Mouse (Mus musculus) right cerebral cortex, postnatal 14 days (tissue): Measurements from ENCODE around the gene Stx12.
"Not testable (repeated sequence)": the region's sequence is repeated elsewhere in the genome, so short reads cannot be mapped to it uniquely, and the experiment has no call there.

ENCODE experiments used
- DNase-seq: peaks from one replicate; pipeline ENCODE4 v3.0.0; 2022

Stx12 gene

DNA sequence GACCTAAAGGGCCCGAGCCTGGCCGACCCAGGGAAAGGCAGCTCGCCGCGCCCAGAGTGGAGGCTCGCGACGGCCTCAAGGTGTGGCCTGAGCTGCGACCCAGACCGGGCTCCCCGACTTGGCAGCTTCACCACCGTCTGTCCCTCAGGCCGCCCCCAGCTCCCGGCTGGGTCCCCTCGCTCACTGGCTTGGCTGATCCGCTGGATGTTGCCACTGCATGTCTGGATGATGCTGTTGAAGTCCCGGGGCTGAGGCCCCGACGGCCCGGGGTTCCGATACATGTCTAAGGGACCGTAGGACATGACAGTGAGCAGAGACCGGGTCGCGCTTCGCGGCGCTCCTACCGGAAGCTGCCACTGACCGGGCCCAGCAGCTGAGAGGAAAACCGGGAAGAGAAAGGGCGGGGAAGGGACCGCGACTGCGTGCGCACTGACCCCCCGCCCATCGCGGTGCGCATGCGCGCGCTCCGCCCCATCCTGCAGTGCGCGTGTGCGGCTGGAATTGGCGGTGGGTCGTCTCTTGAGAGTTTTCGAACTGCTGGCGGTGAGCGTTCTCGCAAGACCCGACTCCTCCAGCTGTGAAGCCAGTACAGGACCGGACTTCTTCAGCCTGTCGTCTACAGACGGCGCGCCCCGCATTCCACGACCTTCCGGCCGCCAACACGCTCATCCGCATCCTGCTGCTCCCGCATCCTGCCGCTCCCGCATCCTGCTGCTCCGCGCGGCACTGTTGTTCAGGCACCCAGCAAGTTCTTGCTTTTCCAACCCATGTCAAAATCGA, at the start of gene Stx12:
TSS of gene Stx12 (minus strand) at position 446 of the 780 bp plus-strand sequence.
- DNase-seq: peak; percentile 91

DNA sequence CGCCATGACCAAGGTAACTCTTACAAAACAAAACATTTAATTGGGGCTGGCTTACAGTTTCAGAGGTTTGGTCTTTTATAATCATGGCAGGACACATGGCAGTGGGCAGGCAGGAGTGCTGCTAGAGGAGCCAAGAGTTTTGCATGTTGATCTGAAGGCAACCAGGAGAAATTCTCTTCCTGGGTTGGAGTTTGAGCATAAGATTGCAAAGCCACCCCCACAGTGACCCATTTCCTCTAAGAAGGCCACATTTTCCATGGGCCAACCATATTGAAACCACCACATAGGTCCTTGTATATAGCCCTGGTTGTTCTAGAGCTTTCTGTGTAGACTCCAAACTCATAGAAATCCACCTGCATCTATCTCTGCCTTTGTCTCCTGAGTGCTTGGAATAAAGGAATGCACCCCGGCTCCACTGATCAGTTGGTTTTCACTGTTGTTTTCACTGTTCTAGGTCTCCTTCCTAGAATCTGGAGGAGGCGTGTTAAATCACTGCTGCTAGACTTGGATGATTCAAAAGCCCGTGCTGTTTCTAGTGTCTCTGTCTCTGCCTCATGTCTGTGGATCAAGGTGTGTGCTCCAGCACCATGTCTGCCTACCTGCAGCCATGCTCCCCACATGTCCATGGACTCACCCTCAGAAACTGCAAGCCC, 48.6 kb upstream of the Stx12 start:
- DNase-seq: no peak

DNA sequence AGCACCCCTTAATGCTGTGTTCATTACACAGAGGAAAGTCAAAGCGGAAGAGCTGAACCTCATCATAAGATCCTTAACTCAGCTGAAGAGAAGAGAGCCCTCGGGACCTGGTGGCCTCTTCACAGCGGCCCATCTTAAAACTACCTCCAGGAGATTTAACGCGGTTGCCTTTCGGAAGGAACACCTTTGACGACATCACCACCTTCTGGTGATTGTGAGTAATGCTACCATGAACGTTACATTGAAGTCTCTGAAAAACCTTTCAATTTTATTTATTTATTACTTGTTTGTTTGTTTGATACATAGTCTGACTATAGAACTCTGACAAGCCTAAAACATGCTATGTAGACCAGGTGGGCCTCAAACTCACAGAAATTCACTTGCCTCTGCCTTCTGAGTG, 46.5 kb upstream of the Stx12 start:
- DNase-seq: peak; percentile 43

DNA sequence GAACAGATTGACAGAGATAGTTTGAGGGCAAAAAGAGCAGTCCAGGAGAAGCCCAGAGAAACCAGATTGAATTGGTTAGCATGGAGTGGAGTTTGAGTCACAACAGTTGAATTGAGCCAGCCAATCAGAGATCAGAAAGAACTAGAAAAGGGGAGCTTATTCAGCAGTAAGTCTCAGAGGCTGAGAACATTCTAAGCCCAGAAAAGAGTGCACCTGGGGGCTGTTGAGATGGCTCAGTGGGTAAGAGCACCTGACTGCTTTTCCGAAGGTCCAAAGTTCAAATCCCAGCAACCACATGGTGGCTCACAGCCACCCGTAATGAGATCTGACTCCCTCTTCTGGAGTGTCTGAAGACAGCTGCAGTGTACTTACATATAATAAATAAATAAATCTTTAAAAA, 42.2 kb upstream of the Stx12 start:
- not testable (repeated sequence) for DNase-seq

DNA sequence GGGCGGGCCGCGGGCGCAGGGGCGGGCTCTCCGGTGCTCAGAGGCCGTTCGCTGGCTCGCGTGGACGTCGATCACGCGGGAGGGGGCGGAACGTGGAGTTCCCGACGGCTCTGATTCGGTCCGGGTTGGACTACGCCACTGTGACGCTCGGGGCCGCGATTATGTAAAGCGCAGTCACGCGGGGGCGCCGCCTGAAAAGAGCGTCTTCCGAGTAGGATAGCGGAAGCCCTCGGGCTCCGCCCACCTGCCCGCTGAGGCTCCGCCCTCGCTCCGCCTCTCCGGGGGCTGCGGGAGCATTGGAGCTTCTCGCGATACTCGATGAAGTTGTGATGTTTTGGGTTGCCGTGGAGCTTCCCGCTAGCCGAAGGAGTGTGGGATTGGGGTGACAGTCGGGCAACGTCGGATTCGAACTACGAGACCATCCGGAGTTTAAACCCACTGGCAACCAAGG, 38.3 kb upstream of the Stx12 start, which contains the start of gene Fam76a:
TSS of gene Fam76a (minus strand) at position 1 of the 451 bp plus-strand sequence.
- DNase-seq: peak; percentile 100

DNA sequence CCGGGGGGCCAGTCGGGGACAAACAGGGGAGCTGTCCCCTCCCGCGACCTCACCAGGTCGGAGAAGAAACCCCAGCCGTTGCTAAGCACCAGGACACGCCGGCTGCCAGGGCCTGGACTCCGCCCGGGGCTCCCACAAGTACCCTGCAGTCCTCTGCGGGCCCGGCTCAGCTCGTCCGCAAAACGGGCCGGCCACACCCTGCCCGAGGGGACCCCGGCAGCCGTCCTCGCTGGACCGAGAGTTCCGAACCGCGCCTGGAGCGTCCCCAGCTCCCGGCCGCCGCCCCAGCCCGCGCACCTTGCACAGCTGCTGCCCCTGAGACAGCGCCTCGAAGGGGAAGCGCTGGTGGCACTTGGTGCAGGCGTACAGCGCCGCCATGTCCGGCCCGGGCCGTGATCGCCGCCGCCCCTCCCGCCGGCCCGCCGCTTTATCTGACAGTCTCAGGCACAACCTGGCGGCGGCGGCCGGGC, 37.8 kb upstream of the Stx12 start:
- peak; percentile 42 for DNase-seq

DNA sequence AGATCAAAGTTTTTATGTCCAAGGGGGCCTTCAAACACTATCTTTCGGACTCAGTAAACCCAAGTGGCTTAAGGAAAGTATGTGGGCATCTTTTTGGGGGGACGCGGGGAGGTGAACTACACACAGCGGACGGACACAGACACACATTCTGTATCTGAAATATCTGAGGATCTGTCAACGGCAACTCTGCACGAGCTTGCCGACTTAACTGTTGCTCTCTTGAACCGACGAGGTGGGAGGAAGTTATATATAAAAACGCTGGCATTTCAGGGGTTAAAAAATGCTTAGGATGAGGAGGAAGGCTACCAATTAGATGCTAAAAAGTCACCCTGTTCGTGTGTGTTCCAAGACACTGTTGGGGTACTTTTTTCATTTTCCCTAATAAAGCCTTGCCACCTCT, 37.2 kb upstream of the Stx12 start:
- DNase-seq: no peak

DNA sequence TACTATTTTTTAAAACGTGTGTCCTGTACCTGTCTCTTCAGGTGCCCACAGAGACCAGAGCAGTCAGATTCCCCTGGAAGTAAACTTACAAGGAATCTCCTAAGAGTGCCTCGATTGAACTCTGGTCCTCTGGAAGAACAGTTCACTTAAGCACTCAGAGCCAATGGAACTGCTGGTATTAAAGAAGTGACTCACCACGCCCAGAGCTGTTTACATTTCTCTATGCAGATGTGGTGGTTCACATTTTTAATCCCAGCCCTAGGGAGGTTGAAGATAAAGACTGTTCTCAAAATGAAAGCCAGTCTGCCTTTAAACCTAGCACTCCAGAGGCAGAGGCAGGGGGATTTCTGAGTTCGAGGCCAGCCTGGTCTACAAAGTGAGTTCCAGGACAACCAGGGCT, 35.9 kb upstream of the Stx12 start:
- no peak for DNase-seq

DNA sequence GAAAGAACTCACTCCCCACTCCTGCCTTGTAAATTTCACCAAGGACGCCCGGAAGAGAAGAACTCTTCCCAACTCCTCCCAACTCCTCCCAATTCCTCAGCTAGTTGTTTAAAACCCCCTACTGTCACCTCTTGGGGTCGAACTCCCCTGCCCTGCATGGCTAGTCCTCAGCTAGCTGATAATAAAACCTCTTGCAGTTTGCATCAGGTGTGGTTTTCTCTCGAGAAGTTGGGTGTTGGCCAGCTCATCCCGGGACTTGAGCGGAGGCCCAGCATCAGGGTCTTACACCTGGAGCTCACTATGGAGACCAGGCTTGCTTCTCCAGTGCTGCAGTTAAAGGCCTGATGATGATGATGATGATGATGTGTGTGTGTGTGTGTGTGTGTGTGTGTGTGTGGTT, 34.2 kb upstream of the Stx12 start:
- not testable (repeated sequence) for DNase-seq

DNA sequence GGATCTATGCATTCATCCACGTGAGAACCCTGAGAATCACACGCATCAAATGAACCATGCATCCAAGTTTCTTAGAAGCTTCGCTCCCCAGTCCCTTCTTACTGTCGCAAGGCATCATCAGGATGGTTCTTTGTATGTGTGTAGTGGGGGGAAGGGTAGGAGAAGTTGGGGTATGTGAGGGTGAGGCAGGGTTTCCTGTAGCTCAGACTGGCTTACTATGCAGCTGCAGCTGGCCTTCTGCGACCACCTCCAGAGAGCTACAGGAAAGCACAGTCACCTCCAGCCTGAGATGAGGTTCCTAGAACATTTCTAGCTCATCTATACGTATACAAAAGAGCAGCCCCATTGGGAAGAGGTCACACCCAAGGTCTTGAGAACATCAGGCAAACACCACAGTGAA, 27.8 kb upstream of the Stx12 start:
- DNase-seq: no peak

DNA sequence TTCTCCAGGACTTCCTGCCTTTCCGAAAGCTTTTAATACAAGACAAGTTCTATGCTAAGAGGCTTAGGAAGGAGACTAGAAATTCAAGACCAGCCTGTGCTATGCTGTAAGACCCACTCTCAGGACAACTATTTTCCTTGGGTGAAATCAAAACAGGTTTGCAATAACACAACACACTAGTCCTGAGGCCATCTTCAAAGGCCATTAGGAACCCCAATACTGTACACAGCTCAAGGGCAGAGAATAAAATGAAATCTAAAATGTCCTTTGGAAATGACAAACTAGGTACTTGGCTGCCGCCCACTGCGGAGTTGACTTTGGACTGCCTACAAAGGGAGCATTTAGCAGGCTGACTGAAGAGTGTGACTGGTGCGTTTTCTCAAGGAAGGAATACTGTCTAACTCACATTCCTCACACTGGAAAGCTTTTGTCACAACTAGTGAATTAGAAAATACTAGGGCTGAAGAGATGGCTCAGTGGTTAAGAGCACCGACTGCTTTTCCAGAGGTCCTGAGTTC, 21.6 kb upstream of the Stx12 start:
- no peak for DNase-seq

DNA sequence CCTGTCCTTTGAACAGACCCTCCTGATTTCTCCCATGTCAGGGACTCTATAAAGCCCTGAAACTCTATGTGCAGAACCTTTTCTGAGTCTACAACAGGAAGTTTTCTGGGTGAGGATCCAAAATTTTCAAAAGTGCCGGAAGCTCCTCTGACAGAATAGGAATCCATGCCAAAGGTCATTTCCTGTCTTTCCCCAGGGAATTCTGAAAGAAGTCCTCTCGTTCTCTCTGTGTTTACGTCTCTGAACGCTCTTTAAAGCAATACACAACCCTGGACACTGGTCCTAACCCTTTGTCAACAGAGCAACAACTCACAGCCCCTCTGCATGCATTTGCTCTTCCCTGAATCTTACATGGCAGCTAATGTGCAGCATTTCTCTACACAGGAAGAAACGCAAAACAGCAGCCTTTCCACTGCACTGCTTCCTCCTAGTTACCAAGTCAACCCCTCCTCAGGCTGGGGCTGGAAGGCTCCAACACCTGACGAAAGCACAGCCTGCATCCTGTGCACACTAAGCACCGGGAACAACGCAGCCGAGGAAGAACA, 20.5 kb upstream of the Stx12 start:
- no peak for DNase-seq

DNA sequence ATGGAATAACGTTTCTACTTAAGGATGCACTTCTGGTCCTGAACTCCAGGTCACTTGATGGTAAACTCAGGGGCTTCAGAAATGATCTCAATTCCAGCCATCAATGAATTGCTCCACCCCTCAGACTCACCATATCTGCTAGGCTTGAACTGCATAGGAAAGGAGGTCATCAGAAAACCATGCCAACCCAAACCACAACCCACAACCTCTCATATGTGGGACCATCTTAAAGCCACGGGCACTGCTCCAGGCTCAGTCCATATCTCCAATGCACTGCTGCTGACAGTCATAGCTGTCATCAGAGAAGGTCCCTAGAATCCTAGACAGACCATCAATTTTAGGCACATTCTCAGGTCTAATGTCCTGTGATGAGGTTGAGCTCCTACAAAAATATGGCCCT, 19.8 kb upstream of the Stx12 start:
- no peak for DNase-seq

DNA sequence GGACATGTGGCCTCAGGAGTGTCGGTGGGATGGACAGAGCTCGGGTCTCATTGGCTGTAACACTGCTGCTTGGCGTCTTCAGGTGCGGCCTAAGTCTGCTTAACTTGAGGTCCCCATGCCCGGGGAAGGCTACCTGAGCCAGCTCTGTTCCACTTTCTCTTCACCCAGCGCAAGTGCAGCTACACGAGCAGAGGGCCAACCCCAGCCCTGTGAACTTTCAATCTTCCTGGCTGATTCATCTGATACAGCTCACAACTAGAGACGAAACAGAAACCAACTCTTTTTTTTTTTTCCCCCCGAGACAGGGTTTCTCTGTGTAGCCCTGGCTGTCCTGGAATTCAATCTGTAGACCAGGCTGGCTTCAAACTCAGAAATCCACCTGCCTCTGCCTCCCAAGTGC, 13.9 kb upstream of the Stx12 start:
- DNase-seq: no peak

DNA sequence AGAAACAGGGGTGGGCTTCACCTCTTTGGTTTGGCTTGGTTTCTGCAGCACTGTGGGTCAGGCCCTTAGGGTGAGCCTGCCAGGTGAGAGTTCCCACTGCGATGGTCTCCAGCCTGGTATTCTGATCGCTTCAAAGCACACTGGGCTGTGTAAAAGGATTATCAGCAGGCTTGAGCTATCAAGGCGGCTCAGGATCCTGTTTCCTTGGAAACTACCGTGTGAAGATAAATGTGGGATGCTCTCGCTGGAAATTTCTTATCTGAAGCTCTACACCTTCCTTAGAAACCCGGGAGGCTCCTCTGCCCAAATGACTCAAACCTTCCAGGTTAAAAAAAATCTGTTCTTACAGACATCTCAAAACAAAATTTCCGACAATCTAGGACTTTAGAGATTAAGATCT, 10.1 kb upstream of the Stx12 start:
- no peak for DNase-seq

DNA sequence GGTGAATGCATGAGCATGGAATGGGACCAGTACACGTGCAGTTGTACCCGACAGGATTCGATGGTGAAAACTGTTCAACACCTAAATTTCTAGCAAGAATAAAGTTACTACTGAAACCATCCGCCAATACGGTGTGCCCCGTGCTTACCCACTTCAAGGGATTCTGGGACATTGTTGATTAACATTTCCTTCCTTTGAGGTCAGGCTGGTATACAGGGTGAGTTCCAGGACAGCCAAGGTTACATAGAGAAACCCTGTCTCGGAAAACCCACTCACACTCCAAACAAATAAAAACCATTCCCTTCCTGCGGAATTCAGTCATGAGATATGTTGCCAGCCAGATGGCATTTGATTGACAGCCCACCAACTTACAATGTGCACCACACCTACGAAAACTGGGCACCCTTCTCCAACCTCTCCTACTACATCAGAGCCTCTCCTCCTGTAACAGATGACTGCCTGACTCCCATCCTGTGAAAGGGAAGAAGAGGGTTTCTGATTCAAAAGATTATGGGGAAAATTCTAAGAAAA, 600 bp upstream of the Stx12 start:
- DNase-seq: no peak

DNA sequence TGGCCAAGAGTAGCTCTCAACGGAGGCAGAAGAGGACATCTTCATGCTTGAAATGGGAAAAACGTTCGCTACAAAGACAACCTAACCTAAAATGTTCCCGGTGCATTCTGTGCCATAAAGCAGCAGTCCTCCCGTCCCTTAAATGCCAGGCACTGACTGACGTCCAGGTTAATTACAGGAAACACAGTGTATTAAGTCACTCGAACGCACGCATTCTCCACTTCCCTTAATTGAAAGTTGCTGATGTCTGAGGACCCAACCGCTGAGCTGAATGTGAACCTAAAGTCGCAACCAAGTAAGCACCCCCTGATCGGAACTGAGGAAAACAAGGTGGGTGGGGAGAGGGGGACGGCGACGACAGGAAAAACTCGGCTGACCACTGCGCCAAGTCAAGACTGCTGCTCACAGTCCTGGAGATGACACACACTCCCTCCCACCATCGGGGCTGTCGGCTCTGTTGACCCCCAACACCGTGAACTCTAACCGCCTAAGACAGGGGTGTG, 697 bp downstream of the Stx12 start:
- no peak for DNase-seq

DNA sequence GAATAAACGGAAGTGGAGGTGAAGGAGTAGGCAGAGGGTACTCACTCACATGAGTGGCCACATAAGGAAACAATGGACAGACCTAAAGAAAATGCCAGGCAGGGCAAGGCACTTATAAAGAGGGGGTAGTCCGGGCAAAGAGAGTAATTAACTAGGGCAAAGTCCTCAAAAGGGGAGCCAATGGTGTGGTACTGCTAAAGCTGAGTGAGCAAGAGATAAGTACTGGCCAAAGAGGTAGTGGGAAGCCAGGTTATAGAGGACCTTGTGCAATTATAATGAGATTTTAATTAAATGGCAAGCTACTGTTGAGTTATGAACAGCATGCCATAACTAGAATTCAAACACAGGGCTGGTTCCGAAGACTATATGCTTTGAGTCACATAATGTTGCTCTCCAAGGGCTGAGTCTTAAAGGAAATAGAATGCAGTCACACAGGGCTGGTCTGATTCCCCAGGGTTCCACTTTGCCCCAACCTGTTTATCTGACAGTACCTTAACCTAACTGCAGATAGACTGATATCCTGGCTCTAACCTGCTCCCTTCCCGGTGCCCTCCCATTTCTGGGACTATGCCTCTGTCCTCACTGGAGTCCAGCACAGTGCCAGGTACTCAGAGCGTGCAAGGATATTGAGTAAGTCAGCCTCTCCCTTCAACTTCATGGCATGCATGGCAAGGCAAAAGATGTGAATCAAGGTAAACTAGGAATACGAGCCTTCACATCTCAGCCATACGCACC, 9.8 kb downstream of the Stx12 start:
- no peak for DNase-seq

DNA sequence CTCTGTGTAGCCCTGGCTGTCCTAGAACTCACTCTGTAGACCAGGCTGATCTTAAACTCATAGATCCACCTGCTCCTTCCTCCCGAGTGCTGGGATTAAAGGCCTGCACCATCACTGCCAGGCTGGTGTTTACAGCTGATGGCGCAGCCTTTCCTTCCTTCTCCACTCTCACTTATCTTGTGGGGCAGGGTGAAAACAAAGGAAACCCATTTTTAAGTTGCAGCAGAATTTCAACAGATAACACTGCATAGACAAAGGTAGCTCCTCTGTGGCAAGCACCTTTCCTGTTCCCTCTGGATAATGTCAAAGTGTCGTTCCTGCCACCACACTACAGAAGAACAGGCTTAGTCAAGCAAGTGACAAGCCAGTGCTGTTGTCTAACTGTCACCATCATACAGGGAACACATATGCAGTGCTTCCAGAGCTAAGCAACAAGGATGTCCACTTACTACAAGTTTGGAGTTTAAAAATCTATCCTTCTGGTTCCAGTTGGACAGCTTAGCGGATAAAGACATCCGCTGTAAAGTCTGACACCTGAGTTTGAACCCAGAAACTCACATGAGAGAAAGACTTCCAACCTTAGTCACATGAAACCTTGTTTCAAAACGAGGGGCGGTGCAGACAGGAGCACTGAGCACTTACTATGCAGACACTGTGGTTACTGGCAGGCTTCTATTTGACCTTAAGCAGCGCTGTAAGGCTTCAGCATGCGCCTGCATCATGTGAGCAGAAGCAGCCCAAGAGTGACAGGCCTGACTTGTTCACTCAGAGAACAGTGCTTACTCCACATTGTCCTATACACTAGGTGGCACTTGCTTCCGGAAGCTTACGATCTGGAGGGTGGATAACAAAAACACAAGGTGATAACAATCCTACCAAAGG, 10.6 kb downstream of the Stx12 start:
- no peak for DNase-seq

DNA sequence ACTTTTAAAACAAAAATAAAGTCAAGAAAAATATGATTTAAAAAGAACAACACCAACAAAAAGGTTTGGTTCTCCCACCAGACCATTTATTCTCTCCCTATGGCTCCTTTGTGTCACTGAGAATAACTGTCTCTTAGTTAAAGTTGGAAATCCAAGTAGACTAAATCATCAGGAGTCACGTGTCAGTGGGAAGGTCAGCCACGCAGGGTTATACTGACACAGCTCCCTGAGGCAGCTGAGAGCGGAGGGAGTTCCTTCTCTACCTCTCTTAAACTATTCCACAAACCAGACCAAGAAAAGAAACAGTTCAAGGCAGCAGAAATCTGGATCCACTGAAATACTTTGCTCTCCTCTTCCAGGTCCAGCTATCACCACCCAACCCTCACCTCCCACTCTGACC, 13.2 kb downstream of the Stx12 start:
- no peak for DNase-seq

DNA sequence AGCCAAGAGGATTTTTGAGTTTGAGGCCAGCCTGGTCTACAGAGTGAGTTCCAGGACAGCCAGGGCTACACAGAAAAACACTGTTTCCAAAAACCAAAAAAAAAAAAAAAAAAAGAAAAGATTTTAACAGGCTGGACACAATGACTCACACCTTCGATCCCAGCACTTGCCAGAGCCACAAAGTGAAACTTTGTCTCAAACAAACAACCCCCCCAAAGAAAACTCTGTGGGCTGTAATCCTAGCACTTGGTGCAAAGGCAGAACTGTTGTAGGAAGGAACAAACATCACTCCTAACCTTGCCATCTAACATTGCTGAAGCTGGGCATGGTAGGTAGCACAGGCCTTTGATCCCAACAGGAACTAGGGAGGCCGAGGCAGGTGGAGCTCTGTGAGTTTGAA, 19.5 kb downstream of the Stx12 start:
- DNase-seq: no peak

DNA sequence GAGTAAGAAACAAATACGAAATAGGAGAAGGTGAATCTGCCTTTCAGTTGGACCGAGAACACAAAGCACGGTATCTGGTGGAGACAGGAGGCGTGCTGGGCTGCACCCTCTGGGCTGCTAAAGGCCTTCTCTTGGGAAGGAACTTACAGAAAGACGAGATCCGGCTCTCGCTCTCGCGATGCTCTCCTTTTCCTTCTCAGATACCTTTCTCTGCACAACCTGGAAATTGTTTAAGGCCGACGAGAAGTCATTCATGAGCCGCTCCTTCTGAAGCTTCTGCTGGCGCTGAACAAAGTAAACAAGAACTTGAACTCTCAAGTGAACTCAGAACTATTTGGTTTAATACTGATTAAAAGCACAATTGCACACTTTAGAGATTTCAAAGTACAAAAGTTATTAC, 21.3 kb downstream of the Stx12 start:
- DNase-seq: no peak
